Mouse (Mus musculus): Measurements from ENCODE around the gene Arhgap32.
"Not testable (repeated sequence)": the region's sequence is repeated elsewhere in the genome, so short reads cannot be mapped to it uniquely, and the experiment has no call there.

Arhgap32 gene

DNA sequence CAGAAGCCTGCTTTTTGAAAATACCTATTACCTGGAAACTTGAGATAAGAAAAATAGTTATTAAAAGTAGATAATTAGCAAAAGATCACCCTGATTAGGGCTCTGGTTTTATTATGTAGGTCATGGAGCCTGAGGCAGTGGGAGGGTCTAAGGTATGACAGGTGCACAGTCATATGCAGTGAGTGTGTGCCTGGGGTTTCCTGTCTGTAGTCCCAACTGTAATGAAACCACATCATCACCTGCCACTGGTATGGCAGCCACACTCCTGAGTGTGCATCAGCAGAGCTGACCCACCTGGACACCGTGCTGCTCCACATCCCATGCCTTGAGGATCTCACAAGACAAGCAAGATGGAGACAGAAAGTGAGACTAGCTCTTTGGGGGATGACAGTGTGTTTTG lies at the start of gene Arhgap32:
Gene Arhgap32, plus strand, starts transcription at position 351 of the 400 bp plus-strand sequence.
- no peak for DNase-seq (ENCODE audit: low read depth, low spot score)

DNA sequence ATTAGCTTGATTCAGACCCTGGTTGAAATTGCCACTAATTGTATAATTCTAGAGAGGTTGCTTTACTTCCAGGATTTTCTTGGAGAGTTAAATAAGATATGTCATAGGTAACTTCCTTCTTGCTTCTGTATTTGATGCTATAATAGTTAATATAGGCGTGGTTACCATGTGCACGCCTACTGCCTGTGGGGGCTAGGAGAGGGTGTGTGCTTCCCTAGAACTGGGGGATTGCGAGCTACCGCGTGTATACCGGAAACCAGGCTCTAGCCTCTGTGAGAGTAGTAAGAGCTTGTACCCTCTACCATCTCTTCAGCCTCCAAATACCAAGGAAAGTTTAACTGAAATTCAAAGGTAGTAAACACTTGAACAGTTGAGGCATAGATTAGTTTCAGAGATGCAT lies 43.2 kb upstream of the Arhgap32 start:
- DNase-seq (ENCODE audit: low read depth, low spot score) = no peak

DNA sequence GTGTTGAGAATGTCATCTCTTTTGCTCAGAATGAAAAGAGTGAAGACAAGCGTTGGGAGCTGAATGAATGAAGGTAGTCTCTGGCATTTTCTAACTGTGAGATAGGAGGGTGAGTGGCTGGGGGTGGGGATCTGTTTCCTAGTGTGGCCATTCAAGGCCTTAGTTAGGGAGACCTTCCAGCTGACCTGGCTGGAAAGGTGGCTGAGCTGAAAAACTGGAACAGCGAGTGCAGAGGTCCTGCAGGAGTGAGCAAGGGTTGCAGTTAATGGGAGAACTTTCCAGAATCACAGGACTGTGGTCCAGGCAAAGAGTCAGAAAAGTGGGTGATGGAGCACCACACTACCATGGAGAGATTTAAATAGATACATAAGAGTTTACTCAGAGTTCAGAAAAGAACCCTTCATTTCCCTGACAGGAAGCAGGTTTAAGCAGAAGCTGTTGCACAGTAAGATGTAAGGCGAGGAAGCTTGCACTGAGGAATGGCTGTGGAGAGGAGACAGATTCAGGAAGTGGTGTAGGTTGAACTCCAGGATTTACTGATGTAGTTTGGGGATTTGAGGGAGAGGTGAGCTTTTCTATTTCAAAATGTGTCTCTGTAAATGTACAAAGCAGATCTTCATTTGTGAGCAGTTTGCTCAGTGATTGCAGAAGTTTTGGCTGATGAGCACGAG lies 27.7 kb upstream of the Arhgap32 start:
- DNase-seq (ENCODE audit: low read depth, low spot score) = no peak

DNA sequence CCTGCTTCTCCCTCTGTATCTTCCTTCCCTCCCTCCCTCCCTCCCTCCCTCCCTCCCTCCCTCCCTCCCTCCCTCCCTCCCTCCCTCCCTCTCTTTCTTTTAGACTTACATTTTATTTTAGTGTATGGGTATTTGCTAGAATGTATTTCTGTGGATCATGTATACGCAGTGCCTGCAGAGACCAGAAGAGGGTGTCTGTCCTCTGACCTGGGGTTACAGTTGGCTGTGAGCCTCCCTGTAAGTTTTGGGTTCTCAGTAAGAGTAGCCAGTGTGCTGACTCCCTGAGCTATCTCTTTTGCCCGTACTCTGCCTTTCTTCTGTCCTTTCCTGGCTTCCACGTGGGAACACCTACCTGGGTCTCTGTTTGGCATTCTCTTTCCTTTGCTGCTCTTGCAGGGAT lies 27.1 kb upstream of the Arhgap32 start:
- DNase-seq (ENCODE audit: low read depth, low spot score) = no peak

DNA sequence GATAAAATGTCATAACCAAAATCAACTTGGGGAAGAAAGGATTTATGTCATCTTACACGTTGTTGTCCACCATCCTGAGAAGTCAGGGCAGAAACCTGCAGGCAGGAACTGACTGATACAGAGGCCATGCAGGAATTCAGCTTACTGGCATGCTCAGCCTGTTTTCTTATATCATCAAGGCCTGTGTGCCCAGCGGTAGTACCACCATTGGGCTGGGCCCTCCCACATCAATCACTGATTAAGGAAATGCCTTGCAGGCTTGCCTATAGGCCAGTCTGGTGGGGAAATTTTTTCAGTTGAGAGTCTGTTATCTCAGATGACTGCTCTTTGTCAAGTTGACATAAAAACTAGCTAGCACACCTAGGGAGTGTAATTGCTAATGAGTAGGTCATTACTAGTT lies 22.5 kb upstream of the Arhgap32 start:
- DNase-seq (ENCODE audit: low read depth, low spot score) = no peak

DNA sequence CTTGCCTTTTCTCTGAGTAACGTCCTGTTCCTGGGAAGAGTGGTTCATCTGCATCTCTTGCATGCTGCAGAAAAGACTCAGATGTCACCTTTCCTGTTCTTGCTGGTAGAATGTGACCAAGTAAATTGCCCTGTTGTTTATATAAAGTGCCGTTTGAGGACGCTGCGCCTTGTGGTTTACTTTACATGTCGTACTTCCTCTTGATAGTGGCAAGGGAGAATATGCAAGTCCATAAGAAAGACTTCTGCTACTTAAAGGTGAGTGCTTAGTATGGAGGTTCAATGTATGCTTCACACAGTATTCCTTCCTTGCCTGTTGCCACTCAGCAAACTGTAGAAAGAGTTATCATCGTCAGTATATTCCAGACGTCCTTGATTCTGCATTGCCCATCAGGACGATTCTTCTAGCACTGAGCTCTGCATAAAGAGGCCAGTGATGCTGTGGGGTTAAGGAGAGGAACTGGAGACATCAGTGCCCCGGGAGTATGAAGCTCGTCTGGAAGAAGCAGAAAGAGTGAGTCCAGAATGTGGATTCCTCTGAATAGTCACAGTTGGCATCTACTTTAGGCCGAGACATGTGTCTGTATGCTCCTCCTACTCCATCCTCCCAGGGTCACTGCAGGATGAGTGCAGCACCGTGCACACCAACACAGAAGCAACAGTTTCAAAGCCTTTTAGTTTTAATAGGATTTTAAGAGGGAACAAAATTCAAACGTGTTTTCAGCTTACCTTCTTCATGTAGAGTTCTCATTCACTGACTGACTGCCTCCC lies 21.4 kb upstream of the Arhgap32 start:
- DNase-seq (ENCODE audit: low read depth, low spot score) = no peak

DNA sequence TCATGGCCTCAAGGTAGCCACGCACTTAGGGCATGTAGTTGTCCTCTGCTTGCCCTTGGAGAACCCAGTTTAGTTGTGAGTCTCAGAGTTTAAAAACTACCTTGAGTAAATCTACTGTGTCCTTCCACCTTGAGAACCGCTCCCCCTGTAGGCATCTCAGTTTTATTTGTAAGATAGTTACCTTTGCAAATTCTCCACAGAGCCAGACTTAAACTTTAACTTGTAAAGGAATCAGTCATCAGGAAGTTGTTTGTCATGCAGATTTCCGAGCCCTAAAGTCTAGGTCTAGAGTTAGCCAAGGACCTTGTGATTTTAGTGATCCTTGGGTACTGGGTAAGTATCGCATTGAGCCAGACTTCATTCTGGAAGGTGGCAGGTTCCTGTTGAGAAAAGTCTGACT lies 20.4 kb upstream of the Arhgap32 start:
- no peak for DNase-seq (ENCODE audit: low read depth, low spot score)

DNA sequence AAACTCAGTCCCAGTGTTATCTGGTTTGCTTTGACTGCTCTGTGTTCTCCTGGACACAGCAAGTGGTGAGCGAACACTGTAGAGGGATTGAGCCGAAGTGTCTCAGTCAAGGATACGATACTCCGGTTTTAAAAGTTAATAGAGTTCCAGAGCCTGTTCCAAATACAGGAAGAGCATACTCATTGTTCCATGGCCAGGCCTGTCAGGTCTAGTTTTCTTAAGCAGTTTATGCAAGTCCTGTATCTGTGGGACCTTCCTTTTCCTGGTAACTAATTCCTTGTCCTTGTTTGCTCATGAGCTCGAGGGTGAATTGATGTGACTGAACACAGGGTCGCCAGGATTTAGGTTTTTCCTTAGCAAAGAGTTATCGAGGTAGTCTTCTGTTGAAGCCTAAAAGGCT lies 19.4 kb upstream of the Arhgap32 start:
- DNase-seq (ENCODE audit: low read depth, low spot score) = no peak

DNA sequence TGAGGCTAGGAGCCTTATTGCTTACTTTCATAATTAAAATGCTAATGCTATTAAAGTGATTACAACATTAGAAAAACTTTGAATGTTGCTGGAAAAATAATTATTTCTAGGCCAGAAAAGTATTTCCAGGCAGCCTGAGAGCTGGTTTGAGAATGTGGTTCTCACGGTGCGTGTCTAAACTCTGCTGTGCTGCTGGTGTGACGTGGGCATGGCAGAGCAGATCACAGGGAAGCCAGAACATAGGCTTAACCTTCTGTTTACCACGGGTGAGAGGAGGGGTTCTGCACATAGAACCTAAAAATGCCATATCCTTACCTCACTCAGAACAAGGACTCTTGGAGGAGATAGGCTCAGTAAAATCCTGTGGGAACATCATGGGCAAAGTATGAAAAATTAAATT lies 18.8 kb upstream of the Arhgap32 start:
- no peak for DNase-seq (ENCODE audit: low read depth, low spot score)

DNA sequence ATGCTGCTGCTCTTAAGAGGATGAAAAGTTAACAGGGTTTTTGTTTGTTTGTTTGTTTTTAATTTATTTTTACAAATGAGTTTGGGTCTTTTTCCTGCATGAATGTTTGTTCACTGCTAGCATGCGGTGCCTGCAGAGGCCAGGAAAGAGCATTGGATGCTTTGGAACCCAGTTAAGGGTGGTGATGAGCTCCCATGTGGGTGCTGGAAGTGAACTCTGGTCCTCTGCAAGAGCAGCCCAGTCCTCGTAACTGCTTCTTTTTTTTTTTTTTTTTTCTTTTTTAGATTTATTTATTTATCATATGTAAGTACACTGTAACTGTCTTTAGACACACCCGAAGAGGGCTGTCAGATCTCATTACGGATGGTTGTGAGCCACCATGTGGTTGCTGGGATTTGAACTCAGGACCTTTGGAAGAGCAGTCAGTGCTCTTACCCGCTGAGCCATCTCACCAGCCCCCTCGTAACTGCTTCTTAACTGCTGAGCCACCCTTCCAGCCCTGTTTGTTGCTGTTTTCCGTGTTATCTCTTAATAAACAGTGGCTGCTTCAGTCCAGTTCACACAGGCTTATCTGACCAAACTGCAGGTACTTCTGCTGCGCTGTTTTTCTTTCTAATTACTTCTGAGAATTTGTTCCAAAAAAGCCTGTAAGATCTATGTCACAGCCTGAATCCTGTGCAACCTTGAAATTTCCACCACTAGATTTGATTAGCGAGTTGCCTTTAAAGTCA lies 17.3 kb upstream of the Arhgap32 start:
- no peak for DNase-seq (ENCODE audit: low read depth, low spot score)

DNA sequence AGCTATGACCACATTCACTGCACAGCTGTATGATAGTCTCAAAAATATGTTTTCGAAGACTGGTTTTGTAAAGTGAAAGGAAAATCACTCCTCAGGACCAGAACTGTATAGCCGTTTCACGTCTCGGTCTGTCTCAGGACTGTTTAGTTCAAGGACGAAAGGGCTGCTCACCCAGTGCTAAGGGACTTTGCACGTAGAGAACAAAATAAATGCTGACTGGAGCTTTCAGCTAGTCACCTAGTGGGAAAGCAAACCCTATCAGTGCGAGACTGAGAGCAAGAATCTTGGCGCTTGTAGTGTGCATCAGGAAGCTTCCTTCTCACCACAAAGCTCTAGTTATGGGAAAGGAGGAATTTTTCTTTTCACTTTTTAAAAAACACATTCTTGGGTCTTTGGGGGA lies 15.4 kb upstream of the Arhgap32 start:
- DNase-seq (ENCODE audit: low read depth, low spot score) = no peak

DNA sequence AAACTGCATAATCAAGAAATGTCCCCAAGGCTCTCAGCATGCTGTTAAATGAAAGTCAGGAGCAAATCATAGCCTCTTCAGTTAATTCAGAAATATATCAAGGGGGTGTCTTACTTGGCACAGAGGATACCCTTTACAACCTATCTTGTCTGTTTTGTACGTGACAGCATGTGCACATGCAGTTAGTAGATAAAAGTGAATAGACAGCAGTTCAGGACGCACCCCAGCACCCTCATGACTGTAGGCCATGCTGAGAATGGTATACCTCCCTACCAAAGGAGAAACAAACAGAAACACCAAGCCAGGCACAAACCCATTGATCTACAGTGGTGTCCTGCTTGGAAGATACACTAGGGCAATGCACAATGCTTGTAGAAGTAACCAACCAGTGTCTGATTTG lies 14.4 kb upstream of the Arhgap32 start:
- DNase-seq (ENCODE audit: low read depth, low spot score) = no peak

DNA sequence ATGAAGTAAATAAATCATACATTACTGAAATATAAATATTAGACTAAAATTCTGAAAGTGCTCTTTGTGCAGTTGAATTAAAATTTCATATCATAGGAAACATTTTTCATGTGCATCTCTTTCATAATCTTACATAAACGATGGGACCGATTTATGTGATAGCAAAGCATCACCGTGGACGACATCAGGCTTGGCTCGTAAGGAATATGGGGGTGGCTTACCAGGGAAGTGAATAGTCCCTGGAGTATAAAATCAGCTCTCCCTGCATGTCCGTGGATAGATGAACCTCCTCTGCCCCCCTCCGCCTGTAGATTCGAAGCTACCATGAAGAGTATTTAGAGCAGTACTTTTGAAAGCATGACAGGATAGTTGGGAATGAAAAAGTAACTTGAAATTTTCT lies 11.3 kb upstream of the Arhgap32 start:
- DNase-seq (ENCODE audit: low read depth, low spot score) = no peak

DNA sequence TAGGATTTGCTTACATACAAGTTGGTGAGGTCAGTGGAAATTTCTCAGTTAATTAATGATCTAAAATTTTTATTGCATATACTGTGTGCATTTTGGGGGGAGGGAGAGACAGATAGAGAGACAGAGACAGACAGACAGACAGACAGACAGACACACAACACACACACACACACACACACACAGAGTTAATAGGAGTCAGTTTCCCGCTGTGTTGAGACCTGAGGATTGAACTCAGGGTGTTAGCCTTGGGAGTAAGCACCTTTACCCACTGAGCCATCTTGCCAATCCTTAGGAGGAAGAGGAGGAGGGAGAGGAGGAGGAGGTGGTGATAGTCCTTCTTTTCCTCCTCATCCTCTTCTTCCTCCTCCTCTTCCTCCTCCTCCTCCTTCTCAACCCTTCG lies 5.6 kb upstream of the Arhgap32 start:
- DNase-seq (ENCODE audit: low read depth, low spot score) = no peak

DNA sequence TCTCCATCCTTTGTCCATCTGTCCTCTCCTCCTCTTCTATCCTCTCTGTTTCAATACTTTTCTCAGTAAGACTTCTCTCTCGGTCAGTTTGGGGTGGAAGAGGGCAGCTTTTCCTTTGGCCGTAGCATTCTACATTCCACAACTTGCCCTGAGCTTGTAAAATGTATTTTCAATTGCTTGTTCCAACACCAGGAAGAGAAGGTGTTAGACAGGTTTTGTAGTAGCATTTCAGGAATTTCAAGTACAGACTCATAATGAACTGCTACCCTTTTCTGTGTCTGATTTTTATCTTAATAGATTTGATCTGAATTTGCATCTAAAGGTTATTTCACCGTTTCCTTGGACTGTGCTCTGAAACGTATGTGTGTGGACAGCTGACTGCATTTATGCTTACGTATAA lies 336 bp downstream of the Arhgap32 start:
- DNase-seq (ENCODE audit: low read depth, low spot score) = no peak

DNA sequence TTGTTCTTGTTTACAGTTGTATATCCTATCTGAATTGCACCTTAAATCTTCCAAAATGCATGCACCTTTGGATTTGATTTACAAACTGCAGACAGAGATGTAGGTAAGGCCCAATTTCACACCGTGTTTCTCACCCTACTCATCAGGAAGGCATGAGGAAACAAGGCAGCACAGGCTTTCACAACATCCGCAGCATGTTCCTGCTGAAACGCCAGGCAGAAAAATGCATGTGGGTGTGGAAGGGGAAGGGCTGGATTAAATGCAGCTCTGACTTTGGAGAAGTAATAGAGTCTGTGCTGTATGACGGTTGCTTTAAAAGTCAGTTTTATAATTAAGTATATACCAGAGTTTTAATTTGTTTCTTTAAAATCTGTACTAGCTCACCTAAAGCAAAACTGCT lies 1.9 kb downstream of the Arhgap32 start:
- DNase-seq (ENCODE audit: low read depth, low spot score) = no peak

DNA sequence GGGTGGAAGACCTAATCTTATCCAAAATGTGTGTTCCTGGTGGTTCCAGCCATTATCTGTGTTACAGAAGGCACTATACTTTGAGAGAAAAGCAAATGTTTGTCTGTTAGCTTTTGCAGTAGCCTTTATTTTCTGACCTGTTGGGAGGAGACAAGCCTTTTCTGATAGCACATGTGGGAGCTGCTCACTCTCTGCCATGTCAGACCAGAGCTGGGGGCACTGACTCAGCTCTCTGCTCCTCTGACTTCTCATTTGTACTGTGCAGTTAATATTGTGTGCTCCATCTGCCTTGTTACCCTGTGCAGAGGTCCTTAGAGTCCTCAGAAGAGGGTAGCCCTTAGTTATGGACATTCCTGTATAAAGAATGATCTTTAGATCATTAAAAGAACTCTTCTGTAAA lies 2.5 kb downstream of the Arhgap32 start:
- DNase-seq (ENCODE audit: low read depth, low spot score) = no peak

DNA sequence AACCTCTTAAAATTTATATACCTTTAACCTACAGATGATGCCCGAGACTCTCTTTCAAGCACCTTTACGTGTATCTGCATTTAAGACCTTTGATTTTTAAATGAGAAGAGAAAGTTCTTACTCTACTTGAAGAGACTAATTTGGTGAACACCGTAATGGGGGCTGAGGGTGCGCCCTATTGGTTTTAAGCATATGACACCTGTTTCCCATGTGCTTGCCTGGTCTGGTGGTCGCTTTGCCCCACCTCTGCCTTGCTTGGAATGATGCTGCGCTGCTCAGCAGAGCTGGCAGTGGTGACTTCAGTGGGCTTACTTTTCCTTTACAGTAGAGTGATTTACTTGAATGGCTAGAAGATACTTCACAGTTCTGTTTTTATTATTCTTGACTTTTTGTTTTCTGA lies 3.6 kb downstream of the Arhgap32 start:
- DNase-seq (ENCODE audit: low read depth, low spot score) = no peak

DNA sequence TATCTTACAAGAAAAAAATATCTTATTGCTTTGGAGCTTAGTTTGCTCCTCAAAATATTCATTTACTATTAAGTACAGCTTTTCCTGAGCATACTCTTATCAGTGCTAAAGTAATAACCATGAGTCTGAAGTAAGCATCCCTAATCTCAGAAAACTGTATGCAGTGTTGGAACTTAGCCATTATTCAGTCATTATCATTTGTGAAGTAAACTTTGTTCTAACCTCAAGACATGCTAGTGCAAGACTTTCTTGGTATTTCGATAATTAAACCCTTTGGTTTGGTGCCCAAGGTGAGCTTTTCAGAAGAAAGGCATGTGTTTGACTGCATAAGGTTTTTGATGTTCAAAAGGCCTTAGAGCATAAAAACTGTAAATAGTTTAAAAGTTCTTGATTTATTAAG lies 4.2 kb downstream of the Arhgap32 start:
- no peak for DNase-seq (ENCODE audit: low read depth, low spot score)

DNA sequence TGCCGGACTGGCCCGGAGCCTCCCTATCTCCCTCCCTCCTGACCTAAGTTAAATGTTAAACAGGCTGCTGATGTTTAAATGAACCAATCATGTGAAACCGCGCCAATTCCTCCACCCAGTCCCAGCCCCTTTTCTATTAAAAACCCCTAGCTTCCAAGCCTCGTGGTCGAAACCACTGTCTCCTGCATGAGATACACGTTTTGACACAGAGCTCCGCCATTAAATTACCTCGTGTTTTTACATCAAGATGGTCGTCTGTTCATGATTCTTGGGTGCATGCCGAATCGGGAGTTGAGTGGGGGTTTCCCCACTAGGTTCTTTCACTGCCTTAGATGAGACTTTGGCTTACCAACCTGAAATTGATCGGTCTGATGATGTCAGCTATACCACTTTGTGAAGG lies 5.3 kb downstream of the Arhgap32 start:
- DNase-seq (ENCODE audit: low read depth, low spot score) = not testable (repeated sequence)

DNA sequence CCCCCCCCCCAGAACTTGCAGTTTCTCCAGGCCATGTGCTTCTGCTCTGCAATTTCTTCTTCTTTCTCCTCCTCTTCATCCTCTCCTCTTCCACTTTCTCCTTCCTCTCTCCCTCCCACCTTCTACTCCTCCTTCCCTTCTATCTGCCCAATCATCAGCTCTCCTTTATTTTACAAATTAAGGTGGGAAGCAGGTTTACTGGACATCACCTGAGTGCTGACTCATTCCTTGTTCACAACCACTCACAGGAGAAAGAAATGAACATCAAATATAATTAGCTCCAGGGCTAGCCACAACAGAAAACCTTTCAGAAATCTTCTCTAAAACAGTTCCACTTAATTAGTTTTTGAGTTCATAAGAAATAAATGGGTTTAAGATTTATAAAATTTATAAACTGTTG lies 20.3 kb downstream of the Arhgap32 start:
- DNase-seq (ENCODE audit: low read depth, low spot score) = no peak

DNA sequence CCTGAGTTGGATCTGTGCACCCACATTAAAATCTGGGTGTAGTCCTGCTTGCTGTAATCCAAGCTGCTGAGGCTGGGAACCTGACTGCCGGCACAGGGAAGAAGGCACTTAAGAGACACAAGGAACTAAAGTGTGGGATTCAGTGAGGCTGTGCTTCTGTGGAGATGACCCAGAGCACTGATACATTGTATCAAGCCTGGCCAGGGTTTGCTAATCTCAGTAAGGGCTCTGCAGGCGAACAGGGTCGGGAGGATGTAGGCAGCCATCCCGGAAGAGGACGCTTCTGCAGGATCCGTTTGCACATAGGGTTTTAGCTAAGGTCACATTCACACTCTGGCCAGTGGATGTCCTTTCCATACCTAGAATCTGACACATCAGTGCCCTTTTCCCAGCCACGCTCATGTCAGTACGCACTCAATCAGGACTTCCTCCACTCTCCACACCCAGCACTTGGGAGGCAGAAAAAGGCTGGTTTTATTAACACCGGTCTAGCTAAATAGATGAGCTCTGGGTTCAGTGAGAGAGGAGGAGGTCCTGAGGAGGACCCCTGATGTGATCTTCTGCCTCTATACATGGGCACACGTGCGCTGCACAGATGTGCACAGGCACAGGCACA lies 20.9 kb downstream of the Arhgap32 start:
- DNase-seq (ENCODE audit: low read depth, low spot score) = no peak
